Mouse (Mus musculus): Measurements from ENCODE around the gene Trpm4.

The Trpm4 gene

DNA sequence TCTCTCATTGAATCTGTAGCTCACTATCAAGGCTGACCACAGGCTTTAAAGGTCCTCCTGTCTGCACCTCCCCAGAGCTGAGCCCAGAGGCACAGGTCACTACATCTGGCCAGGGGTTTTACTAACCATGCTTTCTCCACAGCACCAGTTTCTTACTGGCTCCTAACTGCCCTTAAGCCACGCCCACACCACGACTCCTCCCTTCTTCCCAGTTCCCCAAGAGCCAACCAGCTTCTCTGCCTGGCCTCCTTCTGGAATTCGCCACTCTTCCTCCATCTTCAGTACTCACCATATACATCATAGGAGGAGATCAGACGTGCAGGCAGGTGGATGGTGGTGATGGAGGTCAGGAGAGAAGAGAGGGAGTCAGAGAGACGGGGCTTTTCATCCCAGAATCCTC is 19.5 kb upstream of the Trpm4 start:
- in situ Hi-C loops (cut with MboI, MseI), result no loop called here

DNA sequence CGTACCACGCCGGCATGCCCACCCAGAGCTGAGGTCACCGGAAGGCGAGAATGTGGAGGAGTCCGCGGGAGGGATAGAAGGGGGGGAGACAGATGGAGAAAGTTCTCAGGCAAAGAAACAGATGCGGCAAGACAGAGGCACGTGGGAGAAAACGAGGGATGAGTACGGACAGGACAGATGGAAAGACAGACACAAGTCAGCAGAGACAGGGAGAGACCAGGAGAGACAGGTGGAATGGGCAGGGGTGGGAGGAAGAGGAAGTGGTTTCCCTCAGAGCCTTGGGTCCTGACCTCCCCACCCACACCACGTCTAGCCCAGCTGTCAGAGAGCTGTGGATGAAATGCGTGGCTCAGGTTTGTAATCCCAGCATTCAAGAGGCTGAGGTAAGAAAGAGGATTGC is 13.3 kb upstream of the Trpm4 start:
- in situ Hi-C loops (cut with MboI, MseI), result no loop called here

DNA sequence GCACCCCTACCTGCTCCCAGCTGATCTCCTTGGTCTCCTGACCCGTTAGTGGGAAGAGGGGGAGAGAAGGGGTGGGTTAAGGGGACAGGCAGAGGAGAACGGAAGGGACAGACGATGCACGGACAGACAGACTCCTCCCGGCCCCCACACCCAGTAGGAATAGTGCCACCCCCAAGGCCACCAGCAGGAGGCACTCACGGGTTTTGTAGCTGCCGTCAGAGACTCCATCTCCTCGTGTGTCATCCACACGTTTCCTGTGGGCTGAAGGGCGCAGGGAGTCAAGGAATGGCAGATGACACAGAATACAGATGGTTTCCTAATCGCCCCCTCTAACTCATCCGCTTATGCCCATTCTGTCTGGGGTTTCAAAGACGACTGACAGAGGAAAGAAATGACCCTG is 10.0 kb upstream of the Trpm4 start:
- in situ Hi-C loops (cut with MboI, MseI), result no loop called here

DNA sequence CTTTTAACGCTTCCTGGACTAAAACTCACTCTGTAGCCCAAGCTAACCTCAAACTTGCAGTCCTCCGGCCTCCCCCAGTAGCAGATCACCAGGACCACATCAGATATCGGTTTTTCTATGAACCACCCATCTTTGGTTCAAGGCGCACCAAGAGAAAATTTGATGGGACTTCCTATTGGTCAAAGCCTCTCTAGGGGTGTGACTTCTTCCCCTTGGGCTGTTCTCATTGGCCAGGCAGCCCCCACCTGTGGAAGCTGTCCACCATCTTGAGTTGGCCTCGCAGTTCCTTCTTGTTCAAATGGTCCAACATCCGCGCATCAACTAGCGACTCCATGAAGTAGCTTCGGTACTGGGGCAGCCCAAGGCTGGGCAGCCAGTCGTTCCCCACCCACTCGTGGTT is 8.5 kb upstream of the Trpm4 start:
- in situ Hi-C loops (cut with MboI, MseI), result no loop called here

DNA sequence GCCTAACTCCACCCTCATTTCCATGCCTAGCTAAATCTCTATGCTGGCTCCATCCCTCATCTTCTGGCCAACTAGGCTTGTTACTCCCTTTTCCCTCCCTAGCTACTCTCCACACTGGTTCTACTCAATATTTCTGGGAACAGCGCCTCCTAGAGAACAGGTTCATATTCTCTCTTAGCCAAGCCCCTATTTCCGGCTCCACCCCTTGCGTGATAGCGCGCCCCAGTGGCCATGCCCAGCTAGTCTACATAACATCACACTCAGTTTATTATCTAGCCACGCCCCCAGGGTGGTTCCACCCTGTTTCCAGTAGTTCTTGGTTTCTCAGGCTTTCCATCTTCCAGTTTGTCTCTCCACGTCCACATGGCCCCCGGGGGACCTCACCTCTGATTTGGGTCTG is 7.7 kb upstream of the Trpm4 start:
- in situ Hi-C loops (cut with MboI, MseI), result no loop called here

DNA sequence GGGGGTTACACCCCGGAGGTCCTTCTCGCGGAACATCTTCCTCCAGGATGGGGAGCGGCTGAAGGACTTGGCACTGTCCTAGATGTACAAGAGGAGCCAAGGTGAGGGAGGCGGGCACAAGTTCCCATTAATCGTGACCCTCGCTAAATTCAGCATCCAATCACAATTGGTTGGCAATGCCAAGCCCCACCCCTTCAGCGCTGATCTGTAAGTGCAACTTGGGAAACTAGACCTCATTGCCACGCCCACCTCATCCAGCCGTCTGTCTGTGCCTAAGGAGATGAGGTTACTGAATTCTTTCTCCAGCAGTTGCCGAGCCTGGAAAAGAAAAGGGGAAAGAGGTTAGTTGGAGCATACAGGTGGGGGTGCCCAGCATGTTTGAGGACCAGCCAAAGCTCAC is 7.1 kb upstream of the Trpm4 start:
- in situ Hi-C loops (cut with MboI, MseI), result no loop called here

DNA sequence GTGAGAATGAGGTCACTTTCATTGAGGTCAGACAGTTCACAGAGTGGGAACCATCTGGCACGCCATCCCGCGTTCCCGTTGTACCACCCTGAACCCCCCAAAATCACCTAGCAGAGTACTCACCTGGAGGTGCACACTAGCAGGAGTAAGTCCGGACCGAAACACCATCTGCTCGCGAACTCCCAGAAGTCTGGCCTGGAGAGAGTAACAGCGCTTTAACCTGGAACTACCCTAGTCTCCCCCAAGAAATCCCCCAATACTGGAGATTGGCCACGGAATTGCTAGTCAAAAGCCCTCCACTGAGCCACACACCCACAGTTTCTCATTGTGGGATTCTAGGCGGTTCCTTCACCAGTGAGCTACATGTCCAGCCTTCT is 6.5 kb upstream of the Trpm4 start:
- in situ Hi-C loops (cut with MboI, MseI), result no loop called here

DNA sequence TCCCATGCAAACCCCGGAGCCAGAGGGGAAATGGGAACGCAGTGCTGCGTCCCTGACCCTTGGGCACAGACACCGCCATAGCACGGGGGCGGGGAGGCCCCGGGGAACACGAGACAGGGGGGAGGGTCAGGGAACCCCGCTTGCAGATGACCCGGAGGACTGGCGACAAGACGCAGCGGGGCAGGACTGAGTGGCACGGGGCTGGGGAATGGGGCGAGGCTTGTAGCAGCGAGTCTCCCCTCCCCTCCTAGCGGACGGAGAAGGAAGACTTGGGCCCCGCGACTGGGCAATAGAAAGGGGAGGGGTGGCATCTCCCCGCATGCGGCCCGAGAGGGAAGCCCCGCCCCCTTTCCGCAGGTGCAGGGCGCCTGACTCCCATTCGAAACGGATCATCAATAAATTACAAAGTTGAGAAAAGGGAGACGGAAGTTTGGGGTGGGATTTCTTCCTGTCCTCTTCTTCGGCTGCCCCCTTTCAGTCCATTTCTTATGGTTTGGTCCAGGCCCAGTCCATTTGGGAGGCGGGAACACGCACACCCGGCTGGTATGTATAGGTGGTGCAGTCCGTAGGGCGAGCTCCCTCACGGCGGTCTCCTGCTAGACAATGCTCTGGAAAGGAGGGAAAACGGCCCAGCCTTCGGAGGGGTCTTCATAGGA is 6.0 kb upstream of the Trpm4 start:
- in situ Hi-C loops (cut with MboI, MseI), result no loop called here

DNA sequence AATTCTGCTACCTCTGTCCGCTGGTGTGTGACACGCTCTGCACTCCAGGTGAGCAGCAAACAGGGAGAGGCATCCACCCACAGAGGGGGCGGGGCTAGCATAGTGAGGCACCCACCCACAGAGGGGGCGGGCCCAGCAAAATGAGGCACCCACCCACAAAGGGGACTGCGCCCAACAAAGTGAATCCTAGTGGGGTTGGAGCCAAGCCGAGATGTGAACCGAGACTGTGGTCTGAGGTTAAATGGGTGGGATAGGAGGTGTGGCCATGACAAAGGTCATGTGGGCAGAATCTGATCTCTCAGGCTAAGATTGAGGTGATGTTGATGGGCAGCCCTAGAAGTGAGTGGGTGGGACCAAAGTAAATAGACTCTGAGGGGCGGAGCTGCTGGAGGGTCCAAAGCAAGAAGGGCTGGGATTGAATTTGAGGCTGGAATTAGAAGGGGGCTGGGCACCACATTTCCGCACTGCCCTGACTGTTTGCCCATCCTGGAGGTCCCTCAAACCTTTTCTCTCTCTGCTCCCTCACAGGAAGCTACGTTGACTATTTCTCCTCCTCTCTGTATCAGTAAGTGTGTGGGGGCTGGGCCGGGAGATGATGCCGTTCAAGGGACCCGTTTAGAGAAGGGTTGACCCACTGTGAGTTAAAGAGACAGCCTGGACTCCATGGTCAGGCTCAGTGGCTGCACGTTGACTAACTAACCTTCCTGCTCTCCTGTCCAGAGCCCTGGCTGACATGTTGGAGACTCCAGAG is 4.8 kb upstream of the Trpm4 start:
- in situ Hi-C loops (cut with MboI, MseI), result no loop called here

DNA sequence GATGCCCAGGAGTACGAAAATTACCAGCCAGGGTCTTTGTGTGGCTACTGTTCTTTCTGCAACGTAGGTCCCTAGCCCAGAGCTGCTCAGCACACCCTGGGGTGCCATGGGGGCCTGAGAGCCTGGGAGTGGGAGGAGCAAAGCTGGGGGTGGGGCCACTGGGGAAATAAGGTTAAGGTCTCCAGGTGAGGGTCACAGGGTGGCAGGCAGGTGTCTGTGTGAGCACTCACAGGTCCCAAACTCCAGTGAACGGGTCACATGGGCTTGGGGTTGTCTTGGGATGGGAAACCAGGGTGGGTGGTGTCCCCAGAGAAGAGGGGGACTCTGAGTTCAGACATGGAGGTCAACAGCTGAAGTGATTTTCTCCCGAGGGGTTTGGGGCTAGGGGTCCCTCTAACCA is 3.9 kb upstream of the Trpm4 start:
- in situ Hi-C loops (cut with MboI, MseI), result no loop called here

DNA sequence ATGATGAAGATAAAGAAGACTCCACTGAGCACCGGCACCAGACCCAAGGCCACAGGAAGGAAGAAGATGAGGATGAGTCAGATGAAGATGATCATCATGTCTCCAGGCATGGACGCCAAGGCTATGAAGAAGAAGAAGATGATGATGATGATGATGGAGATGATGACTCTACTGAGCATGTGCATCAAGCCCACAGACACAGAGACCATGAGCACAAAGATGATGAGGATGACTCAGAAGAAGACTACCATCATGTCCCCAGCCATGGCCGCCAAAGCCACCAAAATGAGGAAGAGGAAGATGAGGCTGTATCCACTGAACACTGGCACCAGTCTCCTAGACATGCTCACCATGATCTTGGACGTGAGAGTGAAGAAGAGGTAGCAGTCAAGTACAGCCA is 2.7 kb upstream of the Trpm4 start:
- in situ Hi-C loops (cut with MboI, MseI), result no loop called here

DNA sequence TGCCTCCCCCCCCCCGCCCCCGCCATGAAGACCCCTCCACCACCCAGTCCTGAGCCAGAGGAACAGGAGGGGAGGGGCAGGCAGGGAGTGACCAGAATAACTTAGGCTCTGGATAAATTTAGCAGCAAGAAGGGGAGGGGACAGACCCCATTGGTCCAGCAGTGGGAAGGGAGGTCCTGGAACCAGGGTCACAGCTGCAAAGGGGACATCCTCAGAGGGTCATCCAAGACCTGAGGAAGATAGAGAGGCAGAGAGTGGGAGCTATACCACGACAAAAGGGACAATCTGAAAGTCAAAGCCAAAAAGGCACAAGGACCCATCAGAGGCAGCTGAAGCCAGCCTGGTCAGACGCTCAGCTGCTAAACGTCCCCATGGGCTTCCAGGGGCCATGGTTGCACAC is 1.5 kb upstream of the Trpm4 start, which contains the start of gene Hrc:
Gene Hrc (plus strand): TSS at position 235 of the 400 bp plus-strand sequence.
- in situ Hi-C loops (cut with MboI, MseI), result no loop called here

DNA sequence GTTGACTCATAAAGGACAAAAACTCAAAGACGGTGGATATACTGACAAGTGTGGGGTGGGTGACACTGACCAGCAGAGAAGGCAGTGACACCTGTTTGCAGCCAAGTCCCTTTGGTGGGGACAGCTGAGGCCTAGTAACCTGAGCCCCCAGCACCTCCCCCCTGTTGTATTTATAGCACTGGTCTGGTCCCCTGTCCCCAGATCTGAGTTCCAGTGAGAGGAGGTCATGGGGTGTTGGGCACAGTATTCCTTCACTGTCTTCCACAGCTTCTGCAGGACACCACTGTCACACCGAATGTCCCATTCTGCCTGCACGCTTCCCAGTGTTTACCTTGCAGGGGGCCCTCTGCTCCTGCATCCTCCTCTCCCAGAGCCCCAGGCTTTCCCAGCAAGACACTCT is 1.0 kb upstream of the Trpm4 start:
- in situ Hi-C loops (cut with MboI, MseI), result no loop called here

DNA sequence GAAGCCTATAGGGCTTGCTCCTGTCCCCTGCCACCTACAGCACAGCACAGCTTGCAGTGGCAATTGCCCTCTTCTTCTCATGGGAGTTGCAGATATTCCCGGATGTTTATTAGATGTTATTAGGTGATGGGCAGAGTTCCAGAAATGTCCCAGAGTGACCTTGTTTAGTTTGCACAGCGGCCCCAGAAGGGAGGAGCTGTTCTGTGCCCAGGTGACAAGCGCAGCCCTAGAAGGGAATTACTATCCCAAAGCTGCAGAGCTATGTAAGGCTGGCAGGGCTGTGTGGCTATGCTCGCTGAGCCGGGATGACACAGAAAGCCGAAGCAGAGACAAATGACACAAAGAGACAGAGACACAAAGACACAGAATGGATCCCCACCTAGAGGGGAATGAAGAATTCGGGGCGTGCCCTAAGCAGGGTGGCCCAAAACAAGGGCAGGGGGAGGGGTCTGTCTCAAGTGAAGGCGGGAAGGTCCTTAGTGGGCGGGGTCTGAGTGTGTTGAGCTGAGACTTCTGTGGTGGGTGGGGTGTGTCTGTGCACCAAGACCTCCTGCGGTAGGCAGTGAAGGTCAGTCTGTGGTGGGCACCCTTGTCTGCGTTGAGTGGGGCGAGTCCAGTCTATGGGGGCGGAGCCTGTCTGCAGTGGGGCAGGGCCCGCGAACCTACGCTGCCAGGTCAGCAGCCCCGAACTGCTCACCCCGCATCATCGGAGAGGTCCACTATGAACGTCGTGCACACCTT is 725 bp downstream of the Trpm4 start:
- in situ Hi-C loops (cut with MboI, MseI), result no loop called here

DNA sequence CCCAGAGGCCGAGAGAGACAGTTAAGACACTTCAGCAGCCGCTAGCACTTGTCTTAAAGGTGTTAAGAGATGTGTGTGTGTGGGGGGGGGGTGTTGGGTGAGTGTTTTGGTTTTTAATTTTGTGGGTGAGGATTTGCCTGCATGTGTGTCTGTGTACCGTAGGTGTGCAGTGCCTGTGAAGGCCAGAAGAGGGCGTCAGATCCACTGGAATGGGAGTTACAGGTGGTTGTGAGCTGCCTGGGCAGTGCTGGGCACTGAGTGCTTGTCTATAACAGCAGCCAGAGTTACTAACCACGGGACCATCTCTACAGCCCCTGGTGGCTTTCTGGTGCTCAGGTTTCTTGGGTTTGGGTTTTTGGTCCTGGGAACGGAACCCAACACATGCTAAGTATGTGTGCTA is 2.1 kb downstream of the Trpm4 start:
- in situ Hi-C loops (cut with MboI, MseI), result no loop called here

DNA sequence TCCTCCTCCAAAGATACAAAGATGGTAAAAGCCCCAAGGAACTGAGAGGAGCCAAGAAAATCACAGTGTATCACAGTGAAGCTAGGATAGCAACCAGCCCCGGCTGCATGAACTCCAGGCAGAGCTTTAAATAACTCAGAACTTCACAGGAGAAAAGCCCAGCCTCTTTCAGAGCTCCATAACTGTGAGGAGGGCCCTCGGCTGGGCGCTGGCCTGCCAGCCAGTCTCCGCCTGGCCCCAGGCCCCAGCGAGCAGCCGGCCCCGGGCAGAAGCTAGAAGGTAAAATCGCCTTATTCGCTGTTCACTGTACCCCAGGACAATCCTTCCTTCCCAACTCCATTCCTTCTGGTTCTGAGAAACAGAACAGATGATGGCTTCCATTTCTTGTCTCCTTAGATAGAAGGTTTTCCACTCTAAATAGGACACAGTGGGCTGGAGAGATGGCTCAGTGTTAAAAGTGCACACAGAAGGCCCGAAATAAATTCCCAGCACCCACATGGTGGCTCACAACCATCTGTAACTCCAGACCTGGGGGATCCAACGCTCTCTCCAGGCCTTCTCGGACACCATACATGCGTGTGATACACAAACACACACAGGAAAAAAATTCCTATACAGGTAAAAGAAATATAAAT is 4.6 kb downstream of the Trpm4 start:
- in situ Hi-C loops (cut with MboI, MseI), result no loop called here

DNA sequence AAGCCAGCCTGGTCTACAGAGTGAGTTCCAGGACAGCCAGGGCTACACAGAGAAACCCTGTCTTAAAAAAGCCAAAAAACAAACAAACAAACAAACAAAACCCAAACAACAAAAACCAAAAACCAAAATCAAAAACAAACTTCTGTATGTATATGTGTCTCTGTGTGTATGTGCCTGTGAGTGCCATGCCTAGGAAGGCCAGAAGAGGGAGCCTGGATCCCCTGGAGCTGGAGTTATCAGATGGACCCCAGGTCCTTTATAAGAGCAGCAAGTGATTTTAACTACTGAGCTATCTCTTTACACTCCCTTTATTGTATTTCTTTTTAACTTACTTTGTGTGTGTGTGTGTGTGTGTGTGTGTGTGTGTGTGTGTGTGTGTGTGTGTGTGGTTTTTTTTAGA is 7.8 kb downstream of the Trpm4 start:
- in situ Hi-C loops (cut with MboI, MseI), result no loop called here

DNA sequence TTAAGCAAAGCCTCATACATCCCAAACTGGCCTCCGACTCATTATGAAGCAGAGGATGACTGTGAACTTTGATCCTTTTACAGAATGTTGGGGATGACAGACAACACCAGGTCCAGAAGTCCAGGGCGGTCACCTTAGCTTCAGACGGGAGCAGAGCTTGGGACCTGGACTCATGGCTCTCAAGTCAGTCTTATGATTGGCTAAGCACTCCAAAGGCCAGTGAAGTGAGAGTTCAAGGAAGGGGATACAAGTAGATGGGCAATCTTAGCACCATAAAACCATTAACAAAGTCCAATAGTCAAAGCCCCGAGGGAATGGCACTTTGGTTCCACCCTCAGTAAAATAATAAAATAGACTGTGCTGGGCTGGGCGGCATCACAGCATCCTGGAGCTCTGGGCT is 10.5 kb downstream of the Trpm4 start:
- in situ Hi-C loops (cut with MboI, MseI), result no loop called here

DNA sequence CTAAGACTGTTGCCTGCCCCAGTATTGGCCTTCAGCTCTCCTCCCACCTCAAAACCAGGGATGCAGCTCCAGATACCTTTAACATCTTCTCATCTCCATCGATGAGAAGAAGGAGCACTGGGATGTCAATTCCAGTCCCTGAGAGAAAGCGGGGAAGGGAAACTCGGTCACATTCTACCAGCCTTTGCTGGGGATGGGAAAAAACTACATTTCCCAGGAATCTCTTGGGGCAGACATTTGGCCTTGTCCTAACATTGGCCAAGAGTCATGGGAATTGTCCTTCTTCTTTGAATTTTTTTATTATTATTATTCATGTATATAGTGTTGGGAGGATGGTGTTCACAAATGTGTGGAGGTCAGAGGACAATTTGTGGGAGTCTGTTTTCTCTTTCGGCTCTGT is 11.3 kb downstream of the Trpm4 start:
- in situ Hi-C loops (cut with MboI, MseI), result no loop called here

DNA sequence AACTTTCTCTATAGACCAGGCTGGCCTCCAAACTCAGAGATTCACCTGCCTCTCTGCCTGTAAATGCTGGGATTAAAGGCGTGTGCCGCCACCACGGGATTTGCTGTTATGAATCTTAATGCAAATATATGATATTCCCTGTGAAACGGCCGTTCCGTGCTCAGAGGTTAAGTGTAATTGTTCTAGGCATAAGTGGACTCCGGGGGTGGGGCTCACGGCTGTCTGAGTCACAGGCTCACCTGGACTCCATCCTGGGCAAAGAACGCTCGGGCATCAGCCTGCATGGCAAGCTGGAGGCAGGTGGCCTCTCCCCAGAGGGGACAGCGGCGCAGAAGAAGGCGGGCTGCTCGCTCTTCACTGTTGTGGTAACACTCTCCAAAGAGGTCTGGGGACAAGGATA is 17.0 kb downstream of the Trpm4 start:
- in situ Hi-C loops (cut with MboI, MseI), result no loop called here

DNA sequence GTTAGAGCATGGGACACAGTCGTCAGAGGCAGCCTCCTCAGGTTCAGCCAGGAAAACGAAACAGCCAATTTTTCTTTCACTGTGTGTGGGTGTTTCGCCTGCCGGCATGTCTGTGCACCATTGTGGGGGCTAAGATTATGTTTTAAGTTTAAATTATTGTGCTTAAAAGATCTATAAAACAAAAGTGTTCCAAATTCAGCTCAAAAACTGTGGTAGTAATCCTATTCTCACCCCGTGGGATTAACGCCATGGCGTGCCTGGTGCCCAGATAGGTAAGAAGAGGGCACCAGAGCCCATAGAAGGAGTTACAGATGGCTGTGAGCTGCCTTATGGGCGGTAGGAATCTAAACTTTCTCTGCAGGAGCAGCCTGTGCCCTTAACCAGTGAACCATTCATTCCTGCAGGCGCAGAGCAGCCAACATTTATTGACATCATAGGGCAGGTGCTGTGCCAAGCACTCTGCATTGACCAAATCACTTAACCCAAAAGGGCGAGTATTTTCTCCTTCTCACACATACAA is 18.3 kb downstream of the Trpm4 start:
- in situ Hi-C loops (cut with MboI, MseI), result no loop called here

DNA sequence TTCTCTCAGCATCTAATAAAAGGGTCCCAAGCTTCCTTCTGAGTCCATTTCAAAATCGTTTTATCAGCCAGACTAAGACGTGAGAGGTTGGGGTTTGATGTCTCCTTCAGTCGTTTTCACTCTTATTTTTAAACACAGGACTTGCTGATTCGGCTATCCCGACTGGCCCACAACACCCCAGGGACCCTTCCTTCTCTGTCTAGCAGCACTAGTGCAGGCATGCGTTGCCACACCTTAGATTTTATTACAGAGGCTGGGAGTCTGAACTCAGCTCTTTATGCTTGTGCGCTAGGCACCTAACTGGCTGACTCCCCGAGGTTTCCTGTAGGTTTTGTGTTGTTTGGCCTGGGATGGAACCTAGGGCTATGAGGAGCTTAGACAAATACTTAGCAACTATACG is 20.1 kb downstream of the Trpm4 start:
- in situ Hi-C loops (cut with MboI, MseI), result no loop called here
